Mouse (Mus musculus) testis, adult 2 months (tissue): Measurements from ENCODE around the gene Lrrc4.

Experiments used
- CTCF ChIP-seq: fragments of 200-500 bp; IDR thresholded peaks from 2 replicates; pipeline ENCODE4 v1.5.1; 2012; ENCODE audit warnings: low read depth, mild to moderate bottlenecking, inconsistent platforms, low read length, moderate library complexity; ENCODE audit not compliant: control insufficient read depth, insufficient read depth, insufficient replicate concordance
- POLR2A ChIP-seq: fragments of 200-500 bp; IDR thresholded peaks from 2 replicates; pipeline ENCODE4 v1.6.1; 2012; ENCODE audit warnings: low read depth, mild to moderate bottlenecking, inconsistent platforms, low read length, moderate library complexity; ENCODE audit not compliant: control insufficient read depth

GRCm38 (mm10) chr6:28697214-28697613, 134.3 kb downstream of the Lrrc4 start:
- TF ChIP-seq POLR2A (no peak), CTCF (no peak)
